Mouse (Mus musculus) midbrain, postnatal 0 days (tissue): Measurements from ENCODE around the gene Med21. TPM values are rescaled to one million over a fixed set of nuclear protein-coding genes. Genes with fewer than 3 reads are reported as not detected.

Source experiments
- ATAC-seq: fragments of 200-750 bp; cut with Nextera tagmentation; 2 replicates; pipeline ENCODE4 v1.8.0; 2017; ENCODE audit warnings: moderate number of reproducible peaks, mild to moderate bottlenecking, moderate TSS enrichment, moderate library complexity; ENCODE audit not compliant: low FRiP score
- DNase-seq: peaks from one replicate; pipeline ENCODE4 v3.0.0-alpha.2; 2015; ENCODE audit warnings: low spot score
- H3K27ac ChIP-seq: fragments of 300-500 bp; sonication (generic); 2 replicates; pipeline ENCODE4 v1.5.1; 2014; ENCODE audit warnings: low read depth, mild to moderate bottlenecking, low read length, mixed read lengths
- H3K27me3 ChIP-seq: fragments of 300-500 bp; sonication (generic); 2 replicates; pipeline ENCODE4 v1.6.1; 2014; ENCODE audit warnings: low read length, control low read depth, mixed read lengths; ENCODE audit not compliant: insufficient read depth
- H3K36me3 ChIP-seq: fragments of 300-500 bp; sonication (generic); 2 replicates; pipeline ENCODE4 v1.6.1; 2014; ENCODE audit warnings: low read length, control low read depth, mixed read lengths; ENCODE audit not compliant: insufficient read depth
- H3K4me1 ChIP-seq: fragments of 300-500 bp; sonication (generic); 2 replicates; pipeline ENCODE4 v1.6.1; 2014; ENCODE audit warnings: mild to moderate bottlenecking, control low read depth, antibody characterized with exemption, low read length, mixed read lengths; ENCODE audit not compliant: insufficient read depth
- H3K4me2 ChIP-seq: fragments of 300-500 bp; sonication (generic); 2 replicates; pipeline ENCODE4 v1.6.1; 2014; ENCODE audit warnings: low read depth, mild to moderate bottlenecking, low read length, mixed read lengths; ENCODE audit not compliant: poor library complexity, severe bottlenecking
- H3K4me3 ChIP-seq: fragments of 300-500 bp; sonication (generic); 2 replicates; pipeline ENCODE4 v1.5.1; 2014; ENCODE audit warnings: low read depth, mild to moderate bottlenecking, low read length, moderate library complexity
- H3K9ac ChIP-seq: fragments of 300-500 bp; sonication (generic); replicated peaks from 2 replicates; pipeline ENCODE4 v1.6.1; 2014; ENCODE audit warnings: mild to moderate bottlenecking, low read length, moderate library complexity, mixed read lengths; ENCODE audit not compliant: poor library complexity, severe bottlenecking
- H3K9me3 ChIP-seq: fragments of 300-500 bp; sonication (generic); 2 replicates; pipeline ENCODE4 v1.6.1; 2016; ENCODE audit warnings: low read length, control low read depth
- CTCF ChIP-seq: IDR thresholded peaks from 2 replicates; pipeline ENCODE4 v1.5.1; 2016; ENCODE audit warnings: antibody characterized with exemption, mild to moderate bottlenecking
- whole genome bisulfite sequencing: fragments of 180-500 bp; shearing (Covaris S2); extraction: QIAGEN DNeasy Blood & Tissue Kit; methylation state at CpG from one replicate; pipeline ENCODE4 v1.1.7; 2014; 5-methylcytosine and 5-hydroxymethylcytosine counted together
- polyA plus RNA-seq: library from polyadenylated mRNA; unstranded; fragments of >200 nt; fragmentation: Nextera tagmentation; extraction: Ambion mirVana; gene quantifications from 2 replicates; pipeline ENCODE4 v1.2.1, GENCODE M21; 2015
- total RNA-seq: library from RNA; depleted of rRNA; stranded (reverse); fragments of >200 nt; gene quantifications from 2 replicates; pipeline ENCODE4 v1.2.3, GENCODE M21; 2014

Gene Med21
- total and polyA plus RNA-seq, 2 experiments from 2014 or later: 34.6 to 101 TPM

GRCm38 (mm10) chr6:146662679-146663078 lies 20.3 kb downstream of the Med21 start:
- no peaks in the 10 kb centered on the region for H3K4me1 ChIP-seq
- H3K9me3 ChIP-seq: no peaks in the 10 kb centered on the region
- WGBS: 37% methylated on average over 5 of the region's 5 CpGs
- peak; percentile 40 for DNase-seq
- H3K36me3 ChIP-seq: no peaks in the 10 kb centered on the region
- H3K27ac ChIP-seq: no peak overlapping the region
- no peaks in the 10 kb centered on the region for H3K27me3 ChIP-seq
- peak; percentile 68 for TF ChIP-seq CTCF
- no peak overlapping the region for H3K4me2 ChIP-seq
- ATAC-seq: no peak
- no peak overlapping the region for H3K4me3 ChIP-seq
- no peak overlapping the region for H3K9ac ChIP-seq

- no peak for TF ChIP-seq CTCF
- Histone ChIP-seq H3K4me1 (no peaks in the 10 kb centered on the region), H3K36me3 (no peaks in the 10 kb centered on the region), H3K4me2 (no peak overlapping the region), H3K27me3 (no peaks in the 10 kb centered on the region), H3K27ac (no peak overlapping the region), H3K9ac (no peak overlapping the region), H3K9me3 (no peaks in the 10 kb centered on the region), H3K4me3 (no peak overlapping the region)
- 63% methylated on average over 5 of the region's 5 CpGs for WGBS
- no peak for ATAC-seq
- no peak for DNase-seq
Measured at GRCm38 (mm10) chr6:146664116-146664515, 21.8 kb downstream of the Med21 start.

- Histone ChIP-seq H3K9ac (no peak overlapping the region), H3K9me3 (no peaks in the 10 kb centered on the region), H3K4me1 (no peaks in the 10 kb centered on the region), H3K27ac (no peak overlapping the region), H3K4me3 (no peak overlapping the region), H3K36me3 (no peaks in the 10 kb centered on the region), H3K4me2 (no peak overlapping the region), H3K27me3 (no peaks in the 10 kb centered on the region)
- TF ChIP-seq CTCF: no peak
- WGBS: 93% methylated on average over 5 of the region's 5 CpGs
- DNase-seq (no peak), ATAC-seq (no peak)
Measured at GRCm38 (mm10) chr6:146664917-146665316, 22.6 kb downstream of the Med21 start.

GRCm38 (mm10) chr6:146665408-146665807 lies 23.1 kb downstream of the Med21 start:
- no peak for TF ChIP-seq CTCF
- no peak overlapping the region for H3K4me3 ChIP-seq
- H3K9me3 ChIP-seq: no peaks in the 10 kb centered on the region
- no peak overlapping the region for H3K27ac ChIP-seq
- H3K9ac ChIP-seq: no peak overlapping the region
- no peak for ATAC-seq
- no peaks in the 10 kb centered on the region for H3K36me3 ChIP-seq
- no peak for DNase-seq
- no peaks in the 10 kb centered on the region for H3K27me3 ChIP-seq
- no peaks in the 10 kb centered on the region for H3K4me1 ChIP-seq
- WGBS: 89% methylated on average over 2 of the region's 2 CpGs
- no peak overlapping the region for H3K4me2 ChIP-seq

- no peak overlapping the region for H3K4me2 ChIP-seq
- no peak for ATAC-seq
- H3K4me3 ChIP-seq: no peak overlapping the region
- no peaks in the 10 kb centered on the region for H3K4me1 ChIP-seq
- H3K36me3 ChIP-seq: no peaks in the 10 kb centered on the region
- no peaks in the 10 kb centered on the region for H3K9me3 ChIP-seq
- DNase-seq: no peak
- WGBS: 82% methylated on average over 6 of the region's 6 CpGs
- no peak overlapping the region for H3K9ac ChIP-seq
- H3K27ac ChIP-seq: no peak overlapping the region
- H3K27me3 ChIP-seq: no peaks in the 10 kb centered on the region
- no peak for TF ChIP-seq CTCF
Measured at GRCm38 (mm10) chr6:146666811-146667210, 24.5 kb downstream of the Med21 start.

- no peak for TF ChIP-seq CTCF
- no peaks in the 10 kb centered on the region for H3K36me3 ChIP-seq
- no peaks in the 10 kb centered on the region for H3K27me3 ChIP-seq
- H3K4me3 ChIP-seq: no peak overlapping the region
- H3K4me1 ChIP-seq: no peaks in the 10 kb centered on the region
- DNase-seq: no peak
- no peak for ATAC-seq
- no peak overlapping the region for H3K9ac ChIP-seq
- no peak overlapping the region for H3K4me2 ChIP-seq
- H3K27ac ChIP-seq: no peak overlapping the region
- H3K9me3 ChIP-seq: no peaks in the 10 kb centered on the region
Measured at GRCm38 (mm10) chr6:146668606-146669005, 26.3 kb downstream of the Med21 start.
